Mouse (Mus musculus) lung, postnatal 4 days (tissue): Measurements from ENCODE around the gene Nid2.

Source experiments
- DNase-seq, 2 experiments: peaks; one replicate each; pipeline ENCODE4 v3.0.0; 2021

The Nid2 gene

DNA sequence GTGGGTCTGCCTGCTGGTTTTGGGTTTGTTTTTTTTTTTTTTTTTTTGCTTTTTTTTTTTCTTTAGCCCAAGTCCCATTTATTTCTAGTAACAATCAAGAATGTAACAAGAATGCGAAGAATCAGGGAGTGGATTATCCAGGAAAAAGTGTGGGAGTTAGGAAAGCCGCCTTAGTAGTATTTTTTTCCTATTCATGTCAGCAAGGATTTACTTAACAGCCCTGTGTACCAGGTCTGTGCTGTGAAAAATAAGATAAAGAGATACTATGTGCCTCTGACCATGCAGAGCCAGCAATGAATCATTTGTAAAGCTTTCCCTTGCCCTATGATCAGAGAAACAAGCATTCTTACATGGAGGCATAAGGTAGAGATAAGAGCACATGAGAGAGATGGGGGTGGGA, 4.8 kb upstream of the Nid2 start:
- DNase-seq, result no peak

DNA sequence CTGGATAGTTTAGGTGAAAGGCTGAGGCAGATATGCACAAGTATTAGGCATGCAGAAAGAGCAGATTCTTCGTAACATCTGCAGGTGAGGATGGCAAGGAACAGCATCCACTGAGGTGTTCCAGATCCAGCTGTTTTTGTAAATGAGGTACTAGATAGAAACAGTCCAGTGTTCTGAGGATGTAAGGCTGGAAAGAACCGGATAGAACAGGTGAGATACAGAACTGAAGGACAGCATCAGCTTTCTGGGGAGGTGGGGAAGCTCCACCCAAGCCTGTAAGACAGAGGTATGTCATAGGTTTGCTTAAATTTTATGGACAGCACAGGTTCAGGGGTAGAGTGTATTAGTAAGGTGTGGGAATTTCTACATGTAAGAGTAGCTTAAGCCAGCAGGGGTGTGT, 4.3 kb upstream of the Nid2 start:
- no peak for DNase-seq

DNA sequence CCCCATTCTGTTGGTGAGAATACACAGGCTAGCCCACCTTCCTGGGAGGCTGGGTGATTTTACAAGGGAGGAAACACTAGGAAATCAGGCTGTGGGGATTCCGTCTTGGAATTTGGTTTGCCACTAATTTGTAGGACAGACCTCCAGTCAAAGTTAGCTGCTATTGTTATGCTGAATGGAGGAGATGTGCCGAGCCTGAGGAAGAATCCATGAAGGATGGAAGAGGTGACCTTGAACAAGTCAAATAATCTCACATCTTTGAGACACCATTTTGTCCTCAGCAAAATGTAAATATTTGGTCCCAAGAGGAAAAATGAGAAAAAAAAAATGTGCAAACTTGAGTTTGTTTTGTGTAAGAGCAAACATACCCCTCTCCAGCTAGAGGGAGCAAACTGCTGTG, 1.3 kb upstream of the Nid2 start:
- no peak for DNase-seq

DNA sequence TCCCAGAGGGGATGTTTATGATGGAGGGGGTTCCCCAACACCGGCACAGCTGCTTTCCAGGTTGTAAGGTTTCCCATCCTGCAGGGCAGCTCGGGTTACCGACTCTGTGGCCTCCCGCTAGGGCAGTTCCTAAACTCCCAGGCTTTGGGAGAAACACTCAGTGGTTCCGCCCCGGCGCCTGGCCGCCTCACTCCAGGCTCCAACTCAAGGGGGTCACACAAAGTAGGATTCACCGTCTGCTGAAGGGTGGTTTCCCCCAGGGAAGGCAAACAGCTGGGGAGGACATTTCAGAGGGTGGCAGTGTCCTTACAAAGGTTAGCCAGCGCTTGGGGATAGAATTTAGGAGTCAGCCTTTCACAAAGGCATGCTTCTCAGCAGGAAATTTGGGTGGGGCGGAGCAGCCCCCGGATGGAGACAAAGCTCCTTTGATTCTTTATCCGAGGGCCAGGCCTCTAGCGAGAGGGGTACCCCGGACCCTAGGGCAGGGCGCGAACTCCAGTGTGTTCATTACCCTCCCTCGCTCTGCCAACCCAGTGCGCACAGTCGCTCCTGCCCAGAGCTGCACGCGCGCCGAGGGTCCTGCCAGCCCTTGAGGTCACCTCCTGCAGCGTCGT, 547 bp upstream of the Nid2 start:
- peak; percentile 19 to 42 for DNase-seq

DNA sequence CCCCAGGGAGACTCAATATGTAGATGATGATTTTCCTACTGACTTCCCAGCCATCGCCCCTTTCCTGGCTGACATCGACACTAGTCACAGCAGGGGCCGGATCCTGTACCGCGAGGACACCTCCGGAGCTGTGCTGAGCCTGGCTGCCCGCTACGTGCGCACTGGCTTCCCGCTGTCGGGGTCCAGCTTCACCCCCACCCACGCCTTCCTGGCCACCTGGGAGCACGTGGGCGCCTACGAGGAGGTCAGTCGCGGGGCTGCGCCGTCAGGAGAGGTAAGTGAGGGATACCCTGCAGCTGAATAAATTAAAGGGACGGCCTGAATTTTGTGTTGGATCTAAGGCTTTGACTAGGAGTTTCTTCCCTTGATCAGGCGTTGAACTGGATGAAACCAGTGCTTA, 1.2 kb downstream of the Nid2 start:
- no peak for DNase-seq

DNA sequence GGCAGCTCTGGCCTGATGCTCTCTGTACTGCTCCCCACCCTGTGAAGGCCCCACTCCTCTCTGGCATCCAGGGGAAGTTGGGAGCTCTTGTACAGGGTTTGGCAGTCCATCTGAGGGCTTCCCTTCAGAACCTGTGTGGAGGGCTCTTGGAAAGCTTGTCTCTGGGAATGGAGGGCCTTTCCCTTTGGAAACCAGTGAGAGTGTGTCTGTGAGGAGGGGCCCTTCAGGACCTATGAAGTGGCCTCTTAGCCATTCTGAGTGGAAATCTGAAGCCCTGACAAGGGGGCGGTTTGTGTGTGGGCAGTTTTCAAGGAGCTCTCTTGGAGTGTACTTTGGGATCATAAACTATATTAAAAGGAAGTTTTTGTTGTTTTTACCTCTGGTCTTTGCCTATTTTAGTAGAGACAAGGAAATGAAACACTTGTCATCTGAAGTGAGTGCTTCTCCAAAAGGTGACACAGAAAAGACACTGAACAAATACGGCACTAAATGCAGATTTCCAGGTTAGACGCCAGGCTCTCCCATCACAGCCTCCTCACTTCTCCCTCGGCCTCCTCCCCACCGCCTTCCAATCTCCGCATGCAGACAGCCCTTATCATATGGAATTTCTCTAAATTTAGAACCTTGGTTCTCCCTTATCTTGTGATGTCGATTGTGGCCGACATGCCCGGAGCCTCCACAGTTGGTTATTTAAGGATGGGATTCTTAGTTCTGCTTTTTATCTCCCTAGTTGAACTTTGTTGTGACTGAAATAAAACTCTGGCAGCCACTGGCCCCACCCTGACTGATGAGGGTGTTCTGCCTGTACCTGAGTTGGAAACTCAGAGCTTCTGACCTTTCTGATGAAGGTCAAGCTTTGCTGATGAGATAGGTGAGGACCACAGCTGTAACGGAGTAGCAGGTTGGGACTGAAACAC, 8.5 kb downstream of the Nid2 start:
- DNase-seq, result peak; percentile 25 to 61

DNA sequence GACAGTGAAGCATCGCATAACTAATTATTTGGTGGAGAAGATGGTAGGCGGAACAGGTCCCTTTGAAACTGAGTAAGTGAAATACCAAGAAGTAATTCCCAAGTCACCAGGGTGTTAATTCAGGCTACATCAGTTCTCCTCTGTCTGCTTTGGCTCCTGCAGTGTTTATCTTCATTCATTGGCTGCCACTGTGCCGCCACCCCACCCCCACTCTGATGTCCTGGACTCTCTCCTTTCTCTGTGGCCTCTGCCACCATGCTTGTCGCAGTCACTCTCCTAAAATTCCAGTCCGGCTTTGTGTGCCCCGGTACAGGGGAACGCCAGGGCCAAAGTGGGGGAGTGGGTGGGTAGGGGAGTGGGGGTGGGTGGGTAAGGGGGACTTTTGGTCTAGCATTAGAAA, 9.7 kb downstream of the Nid2 start:
- no peak for DNase-seq

DNA sequence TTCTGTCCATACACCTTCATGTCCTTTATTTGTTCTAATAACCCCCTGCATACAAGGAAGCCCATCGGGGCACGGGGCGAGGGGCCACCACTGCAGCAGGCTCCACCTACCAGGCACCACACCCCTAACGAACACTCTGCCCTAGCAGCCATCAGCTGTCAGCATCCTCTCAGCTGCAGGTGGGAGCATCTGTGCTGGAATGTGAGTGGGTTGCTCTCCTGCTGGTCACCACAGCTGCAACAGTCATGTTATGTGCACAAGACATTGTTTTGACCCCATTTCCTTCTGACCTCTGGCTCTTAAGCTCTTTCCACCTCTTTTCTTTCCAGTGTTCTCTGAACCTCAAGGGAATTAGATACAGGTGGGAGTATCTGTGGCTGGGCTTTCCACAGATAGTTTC, 10.9 kb downstream of the Nid2 start:
- no peak for DNase-seq

DNA sequence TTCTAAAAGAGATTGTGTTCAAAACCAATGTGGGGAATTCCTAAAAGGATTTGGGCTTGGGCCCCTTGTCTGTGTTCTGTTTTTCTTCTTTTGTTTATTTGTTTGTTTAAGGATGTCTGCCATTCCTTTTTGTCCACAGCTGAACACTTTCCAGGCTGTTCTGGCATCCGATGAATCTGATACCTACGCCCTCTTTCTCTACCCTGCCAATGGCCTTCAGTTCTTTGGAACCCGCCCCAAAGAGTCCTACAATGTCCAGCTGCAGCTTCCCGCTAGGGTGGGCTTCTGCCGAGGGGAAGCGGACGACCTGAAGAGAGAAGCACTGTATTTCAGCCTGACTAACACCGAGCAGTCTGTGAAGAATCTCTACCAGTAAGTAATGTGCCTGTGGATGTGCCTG, 12.5 kb downstream of the Nid2 start:
- no peak for DNase-seq

DNA sequence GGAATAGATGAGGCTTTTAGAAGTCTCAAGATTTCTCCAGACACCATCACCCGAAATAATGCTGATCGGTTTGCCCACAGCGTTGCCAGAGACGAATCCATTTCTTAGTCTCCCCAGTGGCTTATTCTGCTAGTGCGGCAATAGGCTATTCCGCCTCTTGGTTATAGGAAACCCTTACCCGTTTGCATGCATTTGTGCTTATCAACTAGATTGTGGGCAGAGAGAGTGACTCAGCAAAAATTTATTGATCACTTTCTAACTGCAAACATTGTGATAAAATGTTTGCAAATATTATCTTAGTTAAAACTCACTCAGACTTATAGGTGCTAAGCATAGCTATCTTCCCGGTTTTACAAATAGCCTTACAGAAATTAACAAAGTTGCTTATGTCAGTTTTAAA, 13.3 kb downstream of the Nid2 start:
- no peak for DNase-seq

DNA sequence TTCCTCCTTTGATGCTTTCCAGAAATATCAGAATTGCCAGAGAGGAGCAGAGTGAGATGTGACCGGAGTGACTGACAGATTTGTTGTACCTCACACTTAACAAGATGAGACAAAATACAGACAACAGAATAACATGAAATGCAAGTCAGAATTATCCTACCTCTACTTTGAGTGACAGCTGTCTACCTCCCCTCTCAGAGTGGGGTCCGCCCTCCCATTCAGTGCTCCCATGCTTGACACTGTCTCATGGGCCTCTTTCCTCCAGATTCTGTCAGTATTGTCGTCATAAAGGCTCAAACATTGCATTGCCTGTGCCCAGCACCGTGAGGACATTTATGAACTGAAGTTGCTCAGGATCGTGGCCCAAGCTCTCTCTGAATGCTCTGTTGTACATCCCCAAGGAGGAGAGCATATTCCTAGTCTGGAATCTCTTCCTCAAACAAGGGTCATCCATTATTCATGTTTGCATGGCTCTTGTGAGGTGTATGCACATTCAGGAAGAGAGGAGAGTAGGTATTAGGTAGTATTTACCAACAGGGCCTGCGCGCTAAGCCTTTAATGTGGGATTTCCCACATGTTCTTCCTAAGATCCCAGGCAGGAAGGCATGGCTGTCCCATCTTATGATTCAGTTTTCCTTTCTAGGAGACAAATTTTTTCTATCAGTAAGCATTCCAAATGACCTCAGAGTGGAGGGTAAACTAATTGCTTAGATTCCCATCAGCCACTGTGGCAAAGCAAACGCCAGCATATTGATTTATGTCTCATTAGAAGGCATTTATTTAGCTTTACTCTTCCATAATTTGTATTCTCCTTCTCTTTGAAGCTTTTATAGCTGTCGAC, 14.7 kb downstream of the Nid2 start:
- no peak for DNase-seq

DNA sequence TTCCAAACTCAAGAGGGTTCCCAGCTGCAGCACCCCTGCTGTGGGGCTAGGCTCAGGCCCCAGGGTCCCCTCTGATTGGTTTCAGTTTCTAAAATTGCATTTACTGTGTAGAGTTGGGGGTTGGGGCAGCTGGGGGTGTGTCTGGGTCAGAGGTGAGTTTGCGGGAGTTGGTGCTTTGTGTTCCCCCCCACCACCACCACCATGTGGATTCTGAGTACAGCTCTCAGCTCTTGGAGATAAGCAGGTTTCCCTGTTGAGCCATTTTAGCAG, 15.2 kb downstream of the Nid2 start:
- no peak for DNase-seq

DNA sequence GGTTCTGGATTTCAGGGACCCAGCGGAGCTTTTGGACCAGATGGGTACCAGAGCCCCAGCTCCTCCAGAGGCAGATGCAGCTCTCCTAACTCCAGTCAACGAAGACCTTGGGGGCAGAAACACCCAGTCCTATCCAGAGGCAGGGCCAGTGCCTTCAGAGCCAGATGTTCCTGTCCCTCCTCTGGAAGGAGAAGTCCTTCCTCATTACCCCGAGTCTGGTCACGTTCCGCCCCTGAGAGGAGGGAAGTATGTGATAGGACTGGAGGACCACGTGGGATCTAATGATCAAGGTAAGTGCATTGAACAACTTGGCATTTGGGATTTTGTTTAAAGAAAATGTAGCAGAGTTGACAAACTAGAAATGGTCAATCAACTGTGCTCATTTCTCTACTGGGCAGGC, 17.6 kb downstream of the Nid2 start:
- DNase-seq, result no peak

DNA sequence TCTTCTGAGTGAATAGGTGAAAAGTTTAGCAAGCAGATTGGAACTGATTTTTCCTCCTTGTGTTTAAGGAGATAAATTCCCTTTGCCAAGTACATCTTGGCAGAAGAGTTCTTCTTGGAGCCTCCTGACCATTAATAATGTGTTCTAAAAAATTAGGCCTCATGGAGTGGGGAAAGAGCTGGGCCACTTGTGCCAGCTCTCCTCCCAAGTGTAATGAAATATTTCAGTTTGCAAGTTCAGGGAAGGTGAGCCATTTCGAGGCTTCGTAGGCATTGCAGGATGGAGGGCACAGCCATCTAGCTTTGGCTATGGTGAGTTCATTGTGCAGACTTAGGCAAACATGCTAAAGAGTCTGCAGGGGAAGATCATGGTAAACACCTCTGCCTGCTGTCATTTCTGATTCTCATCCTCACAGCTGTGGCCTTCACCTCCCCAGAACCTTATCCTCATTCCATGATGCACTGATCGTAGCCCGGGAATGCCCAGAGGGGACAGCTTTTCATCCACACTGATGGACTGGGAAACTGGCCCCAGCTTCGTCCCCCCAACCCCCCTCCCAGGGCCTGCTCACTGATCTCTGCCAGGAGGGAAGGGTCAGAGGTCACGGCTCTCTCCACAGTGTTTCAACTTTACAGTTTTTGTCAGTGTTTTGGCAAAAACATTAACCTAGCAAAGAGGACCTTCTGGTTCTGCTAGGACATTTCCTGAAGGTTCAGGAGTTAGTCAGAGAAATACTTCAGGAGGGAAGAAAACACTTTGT, 18.6 kb downstream of the Nid2 start:
- DNase-seq, result no peak

DNA sequence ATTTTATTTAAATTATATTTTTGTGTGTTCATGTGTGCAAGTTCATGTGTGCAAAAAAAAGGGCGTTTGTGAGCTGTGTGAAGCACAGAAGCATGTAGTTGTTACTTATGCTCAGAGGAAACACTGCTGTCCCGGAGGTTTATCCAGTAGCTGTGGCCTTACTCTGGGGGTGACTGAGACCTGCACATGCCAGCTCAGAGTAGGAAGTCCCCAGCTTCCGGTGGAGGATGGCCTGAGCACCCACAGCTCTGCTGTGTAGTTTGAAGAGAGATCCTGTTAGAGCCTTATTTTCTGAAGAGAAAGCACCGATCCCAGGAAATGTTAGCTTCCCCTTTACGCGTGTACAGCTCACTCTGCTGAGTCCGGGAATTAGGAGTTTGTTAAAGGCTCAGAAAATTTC, 20.1 kb downstream of the Nid2 start:
- DNase-seq, result no peak

DNA sequence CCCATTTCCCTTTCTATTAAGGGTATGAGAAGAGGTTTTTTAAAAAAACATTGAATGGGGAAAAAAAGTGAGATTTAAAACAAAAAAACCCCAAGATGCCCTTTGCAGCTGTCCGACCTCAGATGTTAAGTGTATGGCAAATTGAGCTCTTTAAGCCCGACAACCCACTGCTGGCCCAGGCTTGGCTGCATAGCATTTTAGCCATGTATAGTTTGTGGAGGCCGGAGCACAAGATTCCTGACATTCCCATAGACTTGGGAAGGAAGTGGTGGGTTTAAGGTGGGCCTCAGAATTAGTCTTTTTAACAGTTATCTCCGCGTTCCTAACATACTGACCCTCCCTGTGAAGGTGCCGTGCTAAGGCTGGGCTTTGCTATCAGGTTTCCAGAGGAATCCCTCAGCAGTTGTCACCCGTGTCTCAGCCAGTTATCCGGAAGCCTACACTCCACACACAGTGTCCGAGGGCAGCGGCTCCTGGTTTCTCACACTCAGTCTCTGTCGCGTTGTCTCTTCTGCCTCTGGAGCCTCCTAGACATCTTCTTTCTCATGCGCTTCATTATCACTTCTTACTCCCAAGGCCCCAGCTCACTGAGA, 23.1 kb downstream of the Nid2 start:
- DNase-seq, result no peak

DNA sequence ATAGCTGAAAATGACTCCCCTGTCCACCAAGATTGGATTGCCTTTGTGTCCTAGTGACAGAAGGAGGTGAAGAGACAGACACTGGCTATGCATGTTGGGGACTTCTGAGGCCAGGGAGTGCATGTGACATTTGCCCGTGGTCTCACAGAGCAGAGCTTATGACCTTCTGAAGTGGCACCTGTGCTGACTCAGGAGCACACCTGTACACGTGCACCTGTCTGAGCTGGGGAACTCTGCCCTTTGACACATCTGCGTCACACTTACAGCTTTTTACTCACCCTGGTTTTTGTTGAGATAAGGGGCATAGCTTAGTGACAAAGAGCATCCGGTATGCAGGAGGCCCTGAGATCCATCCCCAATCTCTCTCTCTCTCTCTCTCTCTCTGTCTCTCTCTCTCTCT, 24.4 kb downstream of the Nid2 start:
- no peak for DNase-seq

DNA sequence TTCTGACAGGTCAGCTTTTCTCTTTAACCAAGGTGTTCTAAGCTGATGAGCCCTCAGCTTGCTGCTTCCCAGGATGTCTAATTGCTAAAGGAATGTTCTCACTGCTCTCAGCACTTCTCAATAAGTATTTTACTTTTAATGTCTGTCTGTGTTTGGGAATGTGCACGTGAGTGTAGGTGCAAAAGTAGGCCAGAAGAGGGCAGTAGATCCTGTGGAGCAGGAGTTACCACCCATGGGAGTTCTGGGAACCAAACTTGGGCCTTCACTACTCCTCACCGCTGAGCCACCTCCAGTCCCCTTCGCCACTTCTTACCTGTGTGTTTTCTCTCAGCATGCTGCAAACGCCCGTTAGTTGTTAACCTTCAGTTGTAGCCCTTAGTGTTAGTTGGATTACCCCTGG, 25.1 kb downstream of the Nid2 start:
- no peak for DNase-seq

DNA sequence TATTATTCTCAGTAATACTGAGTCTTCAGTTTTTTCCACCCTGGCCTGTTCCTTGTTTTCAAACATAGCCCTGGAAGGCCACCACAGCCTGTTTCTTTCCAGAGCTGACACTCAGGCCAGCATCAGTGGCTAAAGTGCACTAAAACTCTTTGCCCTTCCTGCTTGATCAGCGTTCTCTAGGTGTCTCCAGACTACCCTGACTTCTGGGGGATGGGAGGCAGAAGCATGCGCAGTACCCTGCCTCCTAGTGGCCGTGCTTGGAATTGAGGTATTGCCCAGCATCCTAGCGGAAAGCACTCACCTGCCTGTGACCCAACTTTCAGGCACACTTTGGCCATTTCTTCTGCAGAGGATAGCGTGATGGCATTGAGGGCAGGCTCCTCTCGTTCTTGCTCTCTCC, 25.8 kb downstream of the Nid2 start:
- DNase-seq, result peak; percentile 38 to 64

DNA sequence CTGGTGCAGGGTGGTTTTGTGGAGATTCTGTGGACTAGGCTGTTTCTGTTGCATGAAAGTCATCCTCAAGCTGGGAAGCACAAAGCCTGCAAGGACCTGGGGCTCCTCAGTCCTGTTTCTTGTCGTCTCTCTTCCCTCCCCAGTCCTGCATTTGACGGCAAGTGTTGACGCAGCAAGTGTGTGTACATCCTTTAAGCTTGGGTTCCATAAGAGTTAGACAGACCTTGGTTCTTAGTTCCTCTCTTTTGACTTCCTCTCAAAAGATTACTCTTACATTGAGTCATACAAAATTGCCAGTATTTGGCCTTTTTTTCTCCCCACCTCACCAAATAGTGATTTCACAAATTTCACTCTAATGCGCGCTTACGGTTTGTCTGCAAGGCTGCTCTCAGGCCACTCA, 26.3 kb downstream of the Nid2 start:
- DNase-seq, result no peak

DNA sequence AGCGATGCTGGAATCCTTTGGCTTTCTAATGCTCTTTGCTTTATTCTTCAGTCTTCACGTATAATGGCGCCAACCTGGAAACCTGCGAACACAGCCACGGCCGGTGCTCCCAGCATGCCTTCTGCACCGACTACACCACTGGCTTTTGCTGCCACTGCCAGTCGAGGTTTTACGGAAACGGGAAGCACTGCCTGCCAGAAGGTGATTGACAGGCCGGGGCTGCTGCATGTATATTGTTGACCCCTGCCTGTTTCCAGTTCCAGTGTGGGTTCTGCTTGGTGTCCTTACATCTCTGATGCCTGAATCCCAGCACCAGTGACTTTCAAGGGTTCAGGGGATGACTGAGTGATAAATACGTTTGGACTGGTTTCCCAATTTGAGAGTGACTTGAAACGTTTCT, 26.9 kb downstream of the Nid2 start:
- DNase-seq, result no peak

DNA sequence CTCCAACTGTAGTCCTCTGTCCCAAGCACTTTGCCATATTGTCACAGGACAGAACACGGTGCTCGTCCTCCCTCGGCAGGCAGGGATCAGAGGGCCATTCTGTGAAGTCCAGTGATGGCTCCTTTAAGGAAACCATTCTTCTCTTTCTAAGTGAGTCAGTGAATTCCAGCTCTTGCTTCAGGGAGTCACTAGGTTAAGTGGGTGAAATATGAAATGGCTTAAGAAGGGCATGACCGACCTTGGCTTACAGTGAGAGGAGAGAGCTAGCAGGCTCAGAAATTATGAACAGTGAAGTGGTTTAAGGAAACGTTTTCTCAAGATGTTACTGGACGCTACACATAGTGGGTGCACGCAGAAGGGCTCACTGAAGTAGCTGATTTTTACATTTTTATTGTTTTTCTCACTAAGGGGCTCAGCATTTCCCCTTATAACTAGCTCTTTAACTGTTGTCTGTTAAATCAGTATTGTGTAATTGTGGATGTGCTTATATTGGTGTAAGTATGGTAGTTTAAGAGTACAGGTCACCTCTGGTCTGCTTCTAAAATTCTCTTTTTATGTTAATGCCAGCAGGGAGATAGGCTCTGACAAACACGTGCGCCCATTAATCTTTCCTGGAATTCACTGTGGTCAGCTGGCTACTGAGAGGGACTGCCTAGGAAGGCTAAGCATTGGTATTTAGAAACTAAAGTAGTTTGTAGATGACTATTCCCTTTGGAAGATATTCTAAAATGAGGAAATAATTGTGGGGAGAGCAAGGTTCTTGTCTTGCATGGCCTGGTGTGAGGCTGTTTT, 34.9 kb downstream of the Nid2 start:
- no peak for DNase-seq
